Mouse (Mus musculus) embryonic stem cell, embryonic (primary cell): Measurements from ENCODE around the gene Cryba4.

Source experiments
- CTCF ChIA-PET, 4 experiments: fragments of 300-600 bp in 2 of 4; fragments of 350-600 bp in 2 of 4; sonication (Branson Sonifier 250); formaldehyde crosslinking; loops; one replicate each; lab custom pipeline; 2022; ENCODE audit warnings: inconsistent platforms in 2 of 4; lab: Charles Lee
- POLR2A ChIA-PET, 4 experiments: fragments of 300-600 bp in 2 of 4; fragments of 350-600 bp in 2 of 4; sonication (Branson Sonifier 250); formaldehyde crosslinking; loops; one replicate each; lab custom pipeline; 2022; ENCODE audit warnings: antibody characterized with exemption in 4 of 4, inconsistent platforms in 1 of 4; lab: Charles Lee

Gene Cryba4

DNA sequence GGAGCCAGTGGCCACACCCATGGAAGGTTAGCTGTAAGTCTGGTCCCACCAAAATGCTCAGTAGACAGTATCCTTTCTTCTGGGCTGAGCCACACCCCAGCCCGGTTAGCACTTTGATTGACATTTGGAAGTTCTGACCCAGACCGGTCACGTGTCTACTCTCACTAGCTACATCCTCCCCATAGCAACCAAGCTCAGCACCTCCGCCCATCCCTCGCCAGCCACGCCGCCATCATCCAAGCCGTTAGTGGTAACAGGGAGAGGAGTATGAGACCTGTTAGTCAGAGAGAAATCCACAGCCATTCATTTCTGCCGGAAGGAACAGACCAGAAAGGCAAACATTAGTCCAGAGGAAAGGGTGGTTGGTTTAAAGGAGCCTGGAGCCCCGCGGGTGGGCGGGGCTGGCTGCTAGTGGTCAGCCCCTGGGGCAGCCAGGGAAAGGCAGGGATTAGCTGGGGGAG is 37.0 kb downstream of the Cryba4 start:
- ChIA-PET CTCF (interaction anchor here (0.6 to 3.8 kb wide), 19 partner anchors 8 to 611 kb away, joined by 3 to 11 read pairs (median 4); partner anchors contain the start of gene Tpst2 (in 1 of the 4)), POLR2A (interaction anchor here in 3 of 4 experiments (1.0 to 2.1 kb wide), 8 partner anchors 10 to 61 kb away, joined by 3 to 7 read pairs (median 4); partner anchors contain the start of gene Tpst2 (in 1 of the 3))

DNA sequence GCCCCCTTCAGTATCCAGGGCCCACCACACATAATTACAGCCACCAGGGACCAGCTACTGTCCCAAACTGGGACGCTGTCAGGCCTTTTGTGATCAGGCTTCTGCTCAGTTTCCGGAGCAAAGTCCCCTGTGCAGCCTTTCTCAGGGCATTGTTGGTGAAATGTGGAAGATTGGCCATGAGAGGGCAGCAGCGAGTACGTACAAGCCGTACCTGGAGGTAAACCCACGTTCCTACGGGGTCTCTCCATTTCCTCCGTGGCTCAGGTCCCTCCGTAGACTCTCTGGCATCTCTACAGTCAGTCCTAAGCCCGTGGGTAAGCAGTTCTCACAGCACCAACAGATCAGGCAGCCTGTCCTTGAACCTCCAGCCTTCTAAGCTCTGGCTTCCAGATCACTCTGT is 37.9 kb downstream of the Cryba4 start:
- ChIA-PET CTCF (interaction anchor here (0.6 to 3.8 kb wide), 21 partner anchors 8 to 198 kb away, joined by 3 to 11 read pairs (median 4); partner anchors contain the start of gene Tpst2 (in 1 of the 4)), POLR2A (interaction anchor here in 2 of 4 experiments (0.6 to 2.1 kb wide), 11 partner anchors 10 to 90 kb away, joined by 3 to 8 read pairs (median 5); partner anchors contain the start of gene Tpst2 (in 1 of the 2))

DNA sequence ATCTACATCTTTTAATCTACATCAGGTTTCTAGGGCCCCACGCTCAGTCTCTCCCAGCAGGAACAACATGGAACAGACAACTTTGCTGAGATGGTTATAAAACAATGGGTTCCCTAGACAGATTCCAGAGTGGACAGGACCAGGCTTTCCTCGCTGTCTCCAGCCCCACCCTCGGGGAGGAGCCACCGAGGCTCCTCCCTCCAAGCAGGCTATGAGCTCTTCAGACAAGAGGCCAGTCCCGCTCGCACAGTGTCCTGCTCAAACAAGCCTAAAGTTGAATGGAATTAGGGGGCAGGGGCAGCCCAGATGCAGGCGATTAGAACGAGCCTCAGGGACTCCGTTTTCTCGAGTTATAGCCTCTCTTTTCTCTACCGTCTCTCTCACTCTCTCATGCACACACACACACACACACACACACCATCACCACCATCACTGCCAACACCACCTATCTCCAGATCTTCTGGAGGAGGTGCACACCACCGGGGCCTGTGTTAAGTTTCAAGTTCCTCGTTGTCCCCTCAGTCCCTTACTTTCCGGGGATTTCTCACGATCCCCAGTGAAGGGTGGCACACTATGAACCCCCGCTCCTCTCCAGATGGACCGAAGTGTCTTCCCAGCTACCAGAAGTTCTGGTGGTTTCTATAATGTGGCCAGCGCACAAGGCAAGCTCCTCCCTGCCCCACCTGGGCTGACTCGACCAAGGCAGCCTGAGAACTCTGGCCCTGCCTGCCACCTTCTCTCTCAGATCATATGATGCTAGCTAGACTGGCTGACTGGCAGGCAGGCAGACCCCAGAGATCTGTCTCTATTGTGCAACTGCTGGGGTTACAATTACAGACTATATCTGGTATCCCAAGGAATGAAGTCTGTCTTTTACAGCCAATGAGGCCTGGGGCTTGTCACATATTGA is 38.7 kb downstream of the Cryba4 start:
- POLR2A ChIA-PET: interaction anchor here in 3 of 4 experiments (0.6 to 2.1 kb wide), 18 partner anchors 9 to 106 kb away, joined by 3 to 8 read pairs (median 4); partner anchors contain the start of gene Tpst2 (in 1 of the 3)
- CTCF ChIA-PET: interaction anchor here (0.5 to 3.8 kb wide), 25 partner anchors 8 to 1145 kb away, joined by 3 to 11 read pairs (median 3); no protein-coding TSS in a partner anchor

DNA sequence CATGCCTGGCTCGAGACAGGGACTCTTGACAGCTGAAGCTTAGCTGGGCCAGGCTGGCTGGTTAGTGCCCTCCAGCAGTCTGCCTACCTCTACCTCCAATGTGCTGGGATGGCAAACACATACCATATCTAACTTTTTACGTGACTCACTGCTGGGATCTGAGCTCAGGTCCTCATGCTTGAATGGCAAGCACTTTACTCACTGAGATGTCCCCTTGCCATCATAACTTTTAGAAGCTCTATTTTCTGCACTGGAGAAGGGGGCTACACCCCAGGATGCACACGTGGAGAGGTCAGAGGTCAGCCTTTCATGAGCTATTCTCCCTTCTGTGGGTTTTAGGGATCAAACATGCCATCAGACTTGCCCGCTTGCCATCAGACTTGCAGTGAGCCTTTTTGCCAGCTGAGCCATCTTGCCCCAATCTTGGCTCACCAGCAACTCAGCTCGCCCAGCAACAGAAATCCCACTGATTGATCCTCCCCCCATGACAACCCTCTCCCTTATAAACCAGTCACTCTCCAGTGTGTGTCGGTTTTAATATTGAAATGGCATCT is 39.5 kb downstream of the Cryba4 start:
- ChIA-PET CTCF (interaction anchor here (0.5 to 3.8 kb wide), 18 partner anchors 12 to 1797 kb away, joined by 3 to 11 read pairs (median 3); no protein-coding TSS in a partner anchor), POLR2A (interaction anchor here in 3 of 4 experiments (0.6 to 1.9 kb wide), 16 partner anchors 8 to 384 kb away, joined by 3 to 8 read pairs (median 4); partner anchors contain the start of gene Tpst2 (in 1 of the 3))

DNA sequence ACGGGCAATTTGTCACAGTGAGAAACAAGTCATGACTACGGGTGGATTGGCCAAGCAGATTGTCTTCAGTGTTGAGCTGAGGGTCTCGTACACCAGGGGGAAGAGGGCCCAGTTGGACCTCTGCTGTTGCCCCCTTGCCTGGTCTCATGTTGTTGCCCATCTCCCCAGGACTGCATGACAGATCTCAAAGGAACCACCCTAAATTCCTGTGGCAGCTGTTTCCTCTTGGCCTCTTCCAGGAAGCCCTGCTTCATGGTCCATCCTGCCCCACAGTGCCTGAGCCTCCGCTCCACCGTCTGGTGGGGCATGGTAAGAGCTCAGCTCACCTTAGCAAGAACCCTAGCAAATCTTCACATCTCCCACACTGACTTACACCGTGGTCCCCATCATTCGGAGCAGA is 40.4 kb downstream of the Cryba4 start:
- ChIA-PET CTCF (interaction anchor here in 2 of 4 experiments (0.6 to 3.8 kb wide), 2 partner anchors 13 to 1796 kb away, joined by 3 to 11 read pairs; no protein-coding TSS in a partner anchor), POLR2A (interaction anchor here in 2 of 4 experiments (1.1 to 1.4 kb wide), 4 partner anchors 12 to 64 kb away, joined by 3 to 8 read pairs (median 3); partner anchors contain the start of gene Tpst2 (in 1 of the 2))

DNA sequence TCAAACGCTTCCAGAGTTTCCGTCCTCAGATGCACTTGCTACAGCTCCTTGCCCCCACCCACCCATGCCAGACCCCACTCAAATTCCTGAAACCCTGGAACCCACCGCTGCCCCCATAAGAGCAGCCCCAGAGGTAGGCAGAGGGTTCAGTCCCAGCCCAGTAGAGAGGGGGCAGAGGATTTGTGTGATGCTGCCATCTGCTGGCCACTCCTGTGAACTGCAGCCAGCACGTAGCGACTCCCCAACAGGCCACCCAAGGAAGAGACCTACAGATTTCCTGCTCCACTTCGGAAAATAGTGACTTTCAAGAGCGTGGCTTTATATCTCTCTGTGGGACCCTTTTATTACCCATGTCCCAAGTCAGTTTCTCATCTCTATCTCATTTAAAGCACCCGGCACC is 42.2 kb downstream of the Cryba4 start:
- ChIA-PET POLR2A (interaction anchor here in 1 of 4 experiments (1.2 kb wide), 1 partner anchor 97 kb away, joined by 3 read pairs; no protein-coding TSS in a partner anchor), CTCF (interaction anchor here in 2 of 4 experiments (0.5 to 0.7 kb wide), 4 partner anchors 27 to 1109 kb away, joined by 3 to 5 read pairs (median 3); no protein-coding TSS in a partner anchor)

DNA sequence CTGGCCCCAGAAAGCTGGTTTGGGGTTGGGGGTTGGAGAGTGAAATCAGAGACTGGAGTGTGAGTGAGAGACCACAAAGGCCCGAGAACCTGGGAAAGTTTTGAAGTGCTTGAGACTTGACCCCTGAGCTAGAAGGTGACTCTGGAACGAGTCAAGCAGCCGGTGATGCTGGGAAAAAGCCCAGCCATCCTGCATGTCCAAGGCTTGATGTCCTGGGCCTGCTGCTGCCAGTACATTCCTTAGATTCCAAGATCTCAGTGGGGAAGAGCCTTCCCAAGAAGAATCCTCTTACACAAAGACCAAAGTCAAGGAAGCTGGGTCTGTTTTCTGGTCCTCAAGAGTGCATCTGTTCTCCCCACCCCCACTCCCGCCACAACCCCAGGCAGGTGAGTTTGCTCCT is 44.0 kb downstream of the Cryba4 start:
- POLR2A ChIA-PET: interaction anchor here in 1 of 4 experiments (0.6 to 1.0 kb wide), 2 partner anchors 78 to 182 kb away, joined by 3 to 6 read pairs; no protein-coding TSS in a partner anchor
- CTCF ChIA-PET: interaction anchor here in 1 of 4 experiments (1.1 kb wide), 1 partner anchor 15 kb away, joined by 3 read pairs; no protein-coding TSS in a partner anchor

DNA sequence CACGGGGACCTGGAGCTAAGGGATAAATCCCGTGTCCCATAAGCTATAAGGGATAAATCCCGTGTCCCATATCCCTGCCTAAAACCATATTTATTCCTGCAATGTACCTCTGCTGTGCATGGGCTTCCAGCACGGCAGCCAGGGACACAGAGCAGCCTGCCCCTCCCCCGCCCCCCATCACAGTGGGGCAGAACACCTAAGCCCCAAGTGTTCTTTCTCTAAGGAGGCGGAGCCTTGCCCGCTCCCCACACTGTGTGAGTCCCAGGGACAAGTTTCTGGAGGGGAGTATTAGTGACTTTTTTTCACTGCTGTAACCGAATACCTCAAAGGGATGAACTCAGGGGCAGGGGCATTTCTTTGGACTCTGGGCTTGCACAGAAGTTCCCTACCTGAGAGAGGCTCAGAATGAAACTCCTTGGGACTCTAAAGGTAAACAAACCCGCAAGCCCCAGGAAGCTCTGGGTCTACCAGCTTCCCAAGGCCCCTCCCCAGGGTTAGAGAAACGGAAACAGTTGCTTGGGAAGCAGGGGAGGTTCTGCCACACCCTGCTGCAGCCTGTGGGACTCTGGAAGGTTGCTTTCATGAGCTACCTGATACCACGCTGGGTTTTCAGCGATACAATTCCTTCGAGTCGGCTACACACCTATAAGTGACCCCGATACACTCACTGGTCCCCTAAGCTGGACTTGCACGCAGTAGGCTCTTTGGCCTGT is 45.6 kb downstream of the Cryba4 start:
- ChIA-PET CTCF (interaction anchor here in 3 of 4 experiments (0.5 to 1.3 kb wide), 9 partner anchors 8 to 593 kb away, joined by 3 to 7 read pairs (median 3); no protein-coding TSS in a partner anchor), POLR2A (interaction anchor here in 1 of 4 experiments (1.1 to 1.5 kb wide), 2 partner anchors 10 to 19 kb away, joined by 5 to 10 read pairs; no protein-coding TSS in a partner anchor)

DNA sequence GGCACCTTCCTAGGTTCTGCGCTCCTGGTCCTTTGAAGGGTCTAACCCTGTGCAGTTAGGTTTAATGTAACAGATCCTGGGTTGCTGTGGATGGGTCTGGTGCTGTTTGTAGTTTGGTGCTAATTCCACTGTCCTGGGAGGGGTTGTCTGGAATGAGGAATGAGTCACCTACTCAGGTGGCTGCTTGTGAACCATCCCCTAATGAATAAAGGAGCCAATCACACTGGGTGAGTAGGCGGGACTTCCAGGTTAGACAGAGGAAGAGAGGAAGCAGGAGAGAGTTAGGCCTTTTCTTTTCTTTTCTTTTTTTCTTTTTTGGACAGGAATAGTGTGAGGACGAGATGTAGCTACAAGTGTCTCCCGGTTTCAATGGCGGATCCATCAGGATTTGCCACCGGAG is 52.7 kb downstream of the Cryba4 start:
- CTCF ChIA-PET: interaction anchor here in 2 of 4 experiments (1.6 to 3.5 kb wide), 3 partner anchors 14 to 17 kb away, joined by 7 to 12 read pairs (median 12); no protein-coding TSS in a partner anchor
- POLR2A ChIA-PET: interaction anchor here in 2 of 4 experiments (0.7 to 1.4 kb wide), 5 partner anchors 12 to 107 kb away, joined by 3 to 6 read pairs (median 3); partner anchors contain the start of gene Tpst2 (in 1 of the 2)
